Mouse (Mus musculus) megakaryocyte, embryonic 14.5 days (primary cell): ENCODE results near the gene Cd68.

ENCODE experiments used
- FLI1 ChIP-seq: IDR thresholded peaks from 2 replicates; pipeline ENCODE4 v1.6.1; 2012; ENCODE audit warnings: low read length, inconsistent platforms, mixed read lengths
- GATA1 ChIP-seq: IDR thresholded peaks from 3 replicates; pipeline ENCODE4 v1.6.1; 2012; ENCODE audit warnings: mixed read lengths, low read length, inconsistent platforms, borderline replicate concordance

GRCm38 (mm10) chr11:69708614-69709265 lies 42.8 kb upstream of the Cd68 start:
- TF ChIP-seq GATA1 (no peak), FLI1 (no peak)
